Mouse (Mus musculus): ENCODE results near the gene Art3.

The Art3 gene

DNA sequence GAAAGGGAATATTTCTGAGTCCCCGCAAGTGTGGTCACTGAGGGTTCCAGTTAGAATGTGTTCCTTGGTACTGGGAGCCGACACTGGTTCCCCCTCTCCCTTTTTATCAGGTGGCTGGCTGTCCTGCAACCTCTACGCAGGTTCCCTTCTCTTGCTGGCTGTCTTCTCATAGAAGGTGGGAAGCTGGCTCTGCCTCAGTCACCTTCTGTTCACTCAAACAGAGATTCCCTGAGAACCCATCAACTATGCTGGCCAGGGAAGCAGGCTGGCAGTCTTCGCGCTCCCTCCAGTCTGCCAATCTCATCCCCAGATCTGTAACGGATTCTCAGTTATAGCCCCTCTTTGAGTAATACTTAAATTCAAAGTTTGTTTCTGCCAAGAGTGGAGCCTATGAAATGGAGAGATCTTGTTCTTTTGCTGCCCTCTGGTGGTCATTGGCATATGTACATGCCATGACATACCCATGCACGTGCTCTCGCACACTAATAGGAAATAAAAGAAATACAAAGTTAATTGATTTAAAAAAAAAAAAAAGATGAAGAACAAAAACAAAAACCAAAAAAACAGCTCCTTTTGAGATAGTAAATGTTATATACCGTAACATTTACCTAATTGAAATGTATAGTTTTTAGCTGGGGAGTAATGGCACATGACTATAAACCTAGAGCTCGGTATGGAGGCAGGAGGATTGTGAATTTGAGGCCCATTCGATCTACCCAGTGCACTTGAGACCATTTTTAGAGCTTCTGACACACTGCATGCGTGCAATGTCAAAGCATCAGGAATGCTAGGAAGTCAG lies 50.1 kb downstream of the Art3 start:
- peak; percentile 72 to 87 for DNase-seq

GRCm38 (mm10) chr5:92382349-92382679 lies 50.7 kb downstream of the Art3 start:
- no peak for DNase-seq

- DNase-seq, result no peak
Observed at GRCm38 (mm10) chr5:92383747-92384146, 52.1 kb downstream of the Art3 start.

DNA sequence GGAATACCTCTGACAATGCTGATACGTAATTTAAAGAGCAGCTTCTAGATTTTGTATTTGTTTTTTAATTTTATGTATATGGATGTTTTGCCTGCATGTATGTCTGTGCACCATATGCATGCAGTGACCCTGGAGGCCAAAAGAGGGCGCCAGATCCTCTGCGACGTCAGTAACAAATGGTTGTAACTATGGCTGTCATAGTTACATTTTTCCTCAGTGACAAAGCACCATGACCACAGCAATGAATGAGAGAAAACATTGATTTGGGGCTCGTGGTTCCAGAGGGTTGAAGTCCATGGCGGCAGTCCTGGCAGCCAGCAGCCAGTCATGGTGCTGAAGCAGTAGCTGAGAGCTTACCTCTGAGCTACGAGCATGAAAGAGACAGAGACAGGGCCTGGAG lies 53.2 kb downstream of the Art3 start:
- no peak for DNase-seq

DNA sequence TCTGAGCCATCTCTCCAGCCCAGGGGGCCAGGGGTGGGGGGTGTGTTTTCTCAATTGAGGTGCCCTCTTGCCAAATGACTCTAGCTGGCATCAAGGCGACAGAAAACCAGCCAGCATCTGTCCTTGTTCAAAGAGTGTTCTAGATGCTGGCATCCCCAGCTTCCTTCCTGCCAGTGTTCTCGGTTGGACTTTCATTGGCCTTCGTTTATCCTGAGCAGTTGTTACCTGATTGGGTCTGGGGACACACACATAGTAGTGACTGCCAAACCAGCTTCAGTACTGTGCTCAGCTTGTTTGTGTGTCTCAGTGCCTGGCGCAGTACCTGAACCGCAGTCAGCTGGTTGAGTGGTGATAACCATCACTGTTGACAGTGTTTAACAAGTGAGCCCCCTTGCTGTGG lies 54.5 kb downstream of the Art3 start:
- no peak for DNase-seq

DNA sequence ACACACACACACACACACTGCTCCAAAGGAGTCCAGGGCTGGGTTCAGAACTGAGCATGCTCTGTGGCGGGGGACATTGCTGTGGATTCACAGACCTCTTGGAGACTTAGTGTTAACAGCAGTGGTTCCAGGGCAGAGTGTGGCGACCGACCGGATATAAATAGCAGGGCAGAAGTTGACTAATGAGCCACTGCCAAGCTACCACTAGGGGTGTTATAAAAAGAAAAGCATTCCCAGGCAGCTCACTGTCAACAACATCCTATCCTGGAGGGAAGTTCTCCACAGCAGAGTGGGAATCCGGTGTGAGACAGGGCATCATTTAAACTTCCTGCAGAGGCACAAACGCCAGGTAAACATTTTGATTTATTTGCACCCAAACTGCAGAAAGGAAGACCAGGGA lies 55.0 kb downstream of the Art3 start:
- DNase-seq, result no peak

DNA sequence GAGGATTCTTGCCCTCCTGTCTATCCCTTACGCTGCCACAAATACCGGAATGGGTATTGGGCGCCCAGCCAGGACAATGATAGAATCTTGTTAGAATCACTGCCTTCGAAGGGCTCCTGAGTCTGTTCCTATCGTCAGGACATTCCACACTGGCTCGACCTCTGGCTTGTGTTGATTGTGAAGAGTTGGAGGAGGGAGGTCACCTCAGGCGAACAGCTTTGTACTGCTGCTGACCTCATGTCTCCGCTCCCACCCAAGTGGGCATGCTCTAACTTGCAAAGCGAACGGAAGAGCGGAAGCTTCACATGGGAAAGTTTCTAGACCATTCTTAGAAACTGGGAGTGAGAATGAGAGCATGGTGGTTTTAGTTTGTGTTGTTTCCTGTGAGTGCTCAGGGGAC lies 55.8 kb downstream of the Art3 start:
- DNase-seq, result no peak

GRCm38 (mm10) chr5:92389977-92390376 lies 58.4 kb downstream of the Art3 start:
- DNase-seq, result no peak

GRCm38 (mm10) chr5:92390615-92391014 lies 59.0 kb downstream of the Art3 start:
- no peak for DNase-seq

GRCm38 (mm10) chr5:92392542-92392941 lies 60.9 kb downstream of the Art3 start:
- no peak for DNase-seq

DNA sequence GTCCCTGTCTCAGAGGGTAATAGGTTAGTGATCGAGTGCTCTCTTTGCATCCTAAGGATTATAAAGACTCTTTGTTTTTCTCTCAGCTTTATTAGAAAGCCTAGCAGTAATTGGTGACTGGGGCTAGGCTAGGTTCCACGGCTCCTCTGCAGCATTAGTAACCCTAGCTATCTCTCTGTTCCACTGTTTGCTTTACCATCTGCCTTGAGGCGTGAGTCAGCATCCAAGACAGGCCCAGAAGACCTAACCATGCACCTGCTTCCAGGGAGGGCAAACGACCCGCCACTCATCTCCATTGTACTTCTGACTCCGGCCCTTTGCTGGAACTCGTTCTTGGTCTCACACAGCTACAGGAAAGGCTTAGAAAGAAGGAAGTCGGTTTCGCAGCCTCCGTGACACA lies 62.2 kb downstream of the Art3 start:
- no peak for DNase-seq

DNA sequence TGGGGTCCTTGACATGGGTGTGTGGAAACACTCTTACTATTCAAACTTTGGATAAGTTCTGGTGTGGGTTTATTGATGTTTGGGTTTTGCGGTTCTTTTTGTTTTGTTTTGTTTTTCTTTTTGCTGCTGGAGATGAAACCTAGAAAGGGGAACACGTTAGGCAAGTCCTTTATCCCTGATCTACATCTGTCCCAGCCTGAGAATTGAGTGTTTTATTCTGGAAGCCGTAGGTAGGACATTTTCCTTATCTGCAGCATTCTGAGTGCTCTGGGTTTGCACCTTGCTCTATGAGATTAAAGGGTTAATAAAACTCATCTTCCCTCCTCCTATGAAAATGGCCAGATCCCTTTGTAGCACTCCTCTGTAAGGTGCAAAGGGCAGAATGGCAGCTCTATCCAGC lies 64.1 kb downstream of the Art3 start:
- no peak for DNase-seq

DNA sequence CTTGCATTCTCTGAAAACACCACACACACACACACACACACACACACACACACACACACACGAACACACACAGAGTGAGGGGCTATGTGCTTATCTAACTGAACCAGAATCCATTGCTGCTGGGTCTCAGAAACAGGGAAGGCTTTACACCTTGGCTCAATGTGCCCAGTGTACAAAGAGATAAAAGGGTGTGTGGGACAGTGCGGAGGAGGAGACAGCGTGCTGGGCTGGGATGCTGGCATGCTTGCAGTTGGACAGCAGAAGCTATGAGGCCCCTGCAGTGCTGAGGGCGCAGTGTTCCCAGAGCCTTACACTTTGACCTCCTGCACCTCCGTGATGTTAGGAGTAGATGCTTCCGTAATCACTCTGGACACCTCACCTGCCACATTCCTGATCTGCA lies 64.8 kb downstream of the Art3 start:
- DNase-seq, result no peak

DNA sequence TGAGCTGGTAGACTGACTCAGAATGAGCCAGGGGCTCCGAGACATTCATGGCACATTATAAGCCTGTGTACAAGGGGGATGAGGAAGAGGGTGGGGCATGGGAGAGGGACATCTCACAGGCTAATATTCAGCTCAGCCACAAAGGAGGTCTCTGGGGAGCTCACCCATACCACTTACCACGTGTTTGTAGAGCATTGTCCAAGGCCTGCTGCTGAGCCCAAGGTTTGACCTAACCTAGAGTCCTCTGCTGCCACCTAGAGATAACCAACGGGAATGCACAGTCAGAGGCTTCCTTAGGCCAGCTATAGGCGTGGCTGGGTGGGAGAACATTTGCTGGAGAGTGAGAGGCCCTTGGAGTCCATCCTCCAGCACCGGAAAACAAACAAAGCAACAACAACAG lies 66.5 kb downstream of the Art3 start:
- DNase-seq, result peak; percentile 70 to 75

DNA sequence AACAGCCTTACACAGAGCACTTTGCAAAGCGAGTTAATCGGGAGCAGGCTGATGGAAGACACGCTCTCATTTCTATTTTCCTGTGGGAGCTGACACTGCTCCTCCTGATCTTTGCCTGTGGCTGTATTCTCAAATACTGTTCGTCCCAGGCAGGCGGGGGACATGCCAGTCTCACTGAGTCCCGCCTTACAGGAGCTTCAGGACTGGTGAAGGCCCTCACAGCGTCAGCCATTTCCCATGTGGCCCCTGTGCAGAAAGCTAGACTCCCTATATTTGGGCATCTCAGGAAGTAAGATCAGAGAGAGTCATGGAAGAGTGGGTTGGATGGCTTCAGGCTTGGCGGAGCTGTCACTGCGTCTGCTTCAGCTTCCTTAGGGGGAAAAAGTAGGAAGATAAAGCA lies 71.2 kb downstream of the Art3 start:
- no peak for DNase-seq

DNA sequence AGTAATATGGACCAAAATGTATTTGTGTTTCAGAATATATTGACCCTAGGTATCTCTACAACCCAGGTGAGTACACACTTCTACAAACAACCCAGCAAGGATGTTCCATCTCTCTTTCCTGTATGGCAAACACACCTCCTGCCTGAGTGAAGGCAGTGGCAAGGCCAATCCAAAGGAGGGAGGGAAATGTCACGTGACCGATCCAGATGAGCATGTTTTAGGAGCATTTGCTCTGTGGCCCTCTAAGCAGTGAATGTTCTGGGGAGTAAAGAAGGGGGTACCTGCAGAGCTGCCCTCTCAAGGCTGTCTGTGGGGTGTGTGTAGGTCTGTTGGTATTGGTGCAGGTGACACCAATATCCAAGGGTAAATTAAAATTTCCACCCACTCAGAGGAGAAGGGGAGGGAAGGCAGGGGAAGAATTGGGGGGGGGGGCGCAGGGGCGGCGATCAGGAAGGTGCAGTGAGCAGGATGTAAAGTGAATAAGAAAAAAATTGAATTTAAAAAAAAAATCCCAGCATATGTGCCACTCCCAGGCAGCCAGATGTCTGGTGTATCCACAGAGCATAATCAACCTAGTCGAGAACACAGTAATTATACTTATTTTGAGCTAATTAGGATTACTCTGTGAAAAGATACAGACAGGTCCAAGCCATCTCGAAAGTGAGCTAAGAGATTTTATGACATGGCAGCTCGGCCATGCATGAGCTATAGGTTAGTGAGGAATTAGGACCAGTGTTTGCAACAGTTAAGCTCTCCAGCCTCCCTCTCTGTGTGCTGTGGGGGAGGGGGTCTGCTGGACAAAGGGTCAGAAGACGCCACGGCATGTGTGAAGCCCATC lies 72.2 kb downstream of the Art3 start:
- DNase-seq, result no peak

- no peak for DNase-seq
Observed at GRCm38 (mm10) chr5:92404400-92404678, 72.7 kb downstream of the Art3 start.

DNA sequence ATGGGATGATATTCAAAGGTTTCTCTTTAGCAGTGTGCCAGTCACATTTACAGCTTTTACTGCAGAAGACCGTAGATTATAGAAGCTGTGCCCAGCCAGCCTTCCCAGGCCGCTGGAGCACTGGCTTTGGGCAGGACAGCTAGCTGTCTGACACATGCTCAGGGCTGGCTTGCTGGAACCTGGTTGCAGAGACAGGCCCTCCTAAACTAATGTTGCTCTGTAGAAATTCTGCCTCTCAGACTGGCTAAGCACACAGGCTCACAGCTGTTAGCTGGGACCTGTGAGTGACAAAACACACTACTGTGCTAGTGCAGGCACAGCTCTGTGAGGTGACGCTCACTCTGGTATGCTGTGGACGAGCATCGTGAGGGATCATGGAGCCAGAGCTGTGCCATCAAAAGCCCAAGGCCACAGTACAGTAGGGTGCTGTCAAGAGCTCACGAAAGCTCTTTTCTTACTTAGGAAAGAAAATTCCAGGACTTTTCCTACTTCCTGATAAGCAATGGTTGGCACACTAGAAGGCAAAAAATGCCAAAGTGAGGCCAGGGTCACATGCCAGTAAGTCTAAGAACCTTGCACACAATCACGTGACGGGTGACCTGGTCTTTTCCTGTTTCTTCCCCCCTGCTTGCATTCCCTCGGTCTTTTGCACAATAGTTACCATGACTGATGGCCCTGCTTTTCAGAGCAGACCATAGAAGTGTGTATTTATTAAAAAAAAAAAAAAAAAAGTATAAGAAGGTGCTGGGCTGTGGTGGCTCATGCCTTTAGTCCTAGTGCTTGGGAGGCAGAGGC lies 77.9 kb downstream of the Art3 start:
- no peak for DNase-seq

- no peak for DNase-seq
Observed at GRCm38 (mm10) chr5:92410486-92410885, 78.9 kb downstream of the Art3 start.

DNA sequence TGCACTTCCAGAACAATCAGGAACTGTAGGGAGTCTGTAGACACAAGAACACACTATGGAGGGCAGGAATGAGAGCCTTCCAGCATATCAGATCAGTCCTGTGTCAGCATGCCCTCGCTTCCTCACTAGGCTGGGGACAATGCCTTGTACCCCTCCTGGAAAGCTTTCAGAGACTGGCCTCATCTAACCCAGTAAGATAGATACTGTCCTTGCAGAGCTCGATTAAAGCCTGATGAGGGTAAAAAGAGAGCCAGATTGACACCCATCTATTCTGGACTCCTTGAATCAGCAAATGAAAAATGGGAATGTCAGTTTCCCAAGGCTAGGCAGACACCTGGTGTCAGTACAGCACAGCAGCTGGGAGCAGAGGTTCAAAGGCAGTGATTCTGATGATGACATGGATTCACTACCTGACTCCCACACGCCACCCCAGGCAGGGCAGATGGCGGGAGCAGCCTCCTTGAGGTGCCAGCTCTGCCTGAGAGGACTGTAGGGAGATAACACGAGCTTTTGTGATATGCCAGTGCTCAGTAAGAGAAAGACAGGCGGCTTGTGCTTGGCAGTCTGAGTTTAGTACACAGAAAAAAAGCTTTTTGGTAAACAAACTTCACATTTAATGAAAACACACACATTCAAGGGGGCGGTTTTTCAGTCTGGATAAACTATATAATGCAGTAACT lies 80.0 kb downstream of the Art3 start:
- DNase-seq, result no peak

GRCm38 (mm10) chr5:92413271-92413981 lies 81.8 kb downstream of the Art3 start:
- DNase-seq, result no peak

DNA sequence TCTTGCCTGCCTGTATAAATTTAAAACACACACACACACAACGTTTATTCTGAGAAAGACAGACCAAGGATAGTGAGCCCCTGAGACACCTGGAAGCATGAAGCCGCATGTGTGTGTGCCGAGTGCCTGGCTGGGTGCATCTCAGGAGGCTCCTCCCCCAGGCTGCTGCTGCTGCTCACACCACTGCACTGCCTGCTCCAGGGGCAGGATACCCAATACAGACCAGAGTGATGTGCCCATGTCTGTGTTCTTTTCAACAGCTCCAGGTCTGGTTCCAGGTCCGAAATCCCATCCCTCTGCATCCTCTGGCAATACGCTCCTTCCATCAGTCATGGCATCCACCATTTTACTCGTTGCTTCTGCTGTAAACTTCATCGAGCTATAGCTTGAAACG lies 82.4 kb downstream of the Art3 start:
- no peak for DNase-seq

- DNase-seq, result no peak
Observed at GRCm38 (mm10) chr5:92424126-92424525, 92.5 kb downstream of the Art3 start.

Measured in cerebellum, postnatal 36 days (tissue).